Mouse (Mus musculus) c-Kit-positive CD71-positive TER-119-positive erythroid progenitor cells, embryonic 14.5 days (primary cell): ENCODE measurements around the gene Fam169a.

Source experiments
- DNase-seq: peaks from one replicate; pipeline ENCODE4 v3.0.0-alpha.2; 2013; ENCODE audit warnings: low spot score

The Fam169a gene

GRCm38 (mm10) chr13:97180113-97180828 lies 113.2 kb downstream of the Fam169a start:
- no peak for DNase-seq
